Mouse (Mus musculus): ENCODE data around the gene Clstn2. TPM values are rescaled to one million over a fixed set of nuclear protein-coding genes. Genes with fewer than 3 reads are reported as not detected.

Clstn2 gene
- polyA plus RNA-seq, 1 experiment from 2014 or later, result 1.4 TPM

DNA sequence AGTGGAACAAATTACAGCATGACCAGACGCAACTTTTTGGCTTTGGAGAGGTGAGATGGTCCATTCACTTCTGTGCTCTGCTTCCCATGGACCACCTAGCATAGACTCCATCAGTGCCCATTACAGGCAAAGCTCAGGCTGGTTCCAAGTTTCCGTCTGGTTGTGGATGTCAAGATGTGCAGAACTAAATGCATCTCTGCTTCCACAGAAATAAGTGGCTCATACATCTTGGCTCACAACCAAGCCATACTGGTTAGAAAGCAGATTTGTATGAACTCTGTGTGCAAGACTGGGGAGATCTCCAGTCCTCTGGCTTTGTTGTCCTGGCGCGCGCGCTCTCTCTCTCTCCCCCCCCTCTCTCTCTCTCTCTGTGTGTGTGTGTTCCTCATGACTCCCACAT is 537.9 kb downstream of the Clstn2 start:
- no peaks in the 10 kb centered on the region for H3K9me3 ChIP-seq
- no peak for DNase-seq (ENCODE audit: low spot score)
- no peaks in the 10 kb centered on the region for H3K36me3 ChIP-seq
- H3K4me3 ChIP-seq, result no peak overlapping the region
- H3K27ac ChIP-seq, result no peak overlapping the region
- 95% methylated on average over 6 of the region's 6 CpGs for WGBS
- H3K27me3 ChIP-seq (ENCODE audit: insufficient read depth, poor library complexity, severe bottlenecking), result no peaks in the 10 kb centered on the region
- 0 out of 2 replicates have a peak, but pooled peaks cover 2% of the 10 kb centered on the region for H3K4me1 ChIP-seq (replicated peaks)

DNA sequence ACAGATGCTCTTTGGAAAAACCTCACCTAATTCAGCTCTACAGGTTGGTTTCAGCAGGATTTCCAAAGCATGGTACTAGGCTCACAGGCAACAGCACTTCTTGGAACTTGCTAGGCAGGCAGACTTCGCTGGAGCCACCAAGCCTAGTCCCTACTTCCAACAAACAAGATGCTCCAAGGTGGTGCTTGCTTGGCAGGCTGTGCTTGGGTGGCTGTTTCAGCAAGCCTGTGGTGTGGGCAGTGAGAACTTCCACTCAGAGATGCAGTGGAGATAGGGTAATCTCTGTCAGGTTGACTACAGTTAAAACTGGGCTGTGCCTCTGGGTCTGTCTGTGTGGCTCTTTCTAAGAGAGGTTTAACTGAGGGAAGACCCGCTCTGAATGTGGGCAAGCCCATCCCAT is 541.4 kb downstream of the Clstn2 start:
- Histone ChIP-seq H3K9me3 (no peaks in the 10 kb centered on the region), H3K4me1 (replicated peaks) (0 out of 2 replicates have a peak, but pooled peaks cover 2% of the 10 kb centered on the region), H3K27me3 (ENCODE audit: insufficient read depth, poor library complexity, severe bottlenecking) (no peaks in the 10 kb centered on the region), H3K36me3 (no peaks in the 10 kb centered on the region), H3K27ac (no peak overlapping the region), H3K4me3 (no peak overlapping the region)
- DNase-seq (ENCODE audit: low spot score), result no peak
- 83% methylated on average over 2 of the region's 2 CpGs for WGBS

DNA sequence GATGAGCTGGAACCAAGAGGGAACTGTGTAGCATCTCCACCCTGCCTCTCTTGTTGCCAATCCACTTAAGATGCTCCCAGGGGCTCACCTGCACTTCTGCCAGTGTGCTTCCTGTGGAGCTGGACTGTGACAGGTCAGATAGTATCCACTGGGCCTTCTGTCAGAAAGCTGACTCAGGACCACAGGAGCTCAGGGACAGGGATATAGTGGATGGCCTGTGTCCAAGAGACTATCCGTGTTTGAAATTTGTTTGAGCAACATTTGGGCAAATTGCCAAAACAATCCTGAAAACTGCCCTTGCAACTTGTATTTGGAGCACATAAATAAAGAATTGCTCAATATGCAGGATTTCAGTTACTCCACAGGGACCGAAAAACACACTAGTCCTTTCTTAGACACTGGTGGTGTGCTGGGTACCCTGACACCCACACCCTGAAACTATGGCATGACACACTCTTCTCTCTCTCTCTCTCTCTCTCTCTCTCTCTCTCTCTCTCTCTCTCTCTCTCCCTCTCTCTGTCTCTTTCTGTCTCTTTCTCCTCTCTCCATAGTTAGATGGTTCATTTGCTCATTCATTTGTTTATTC is 542.3 kb downstream of the Clstn2 start:
- 94% methylated on average over 2 of the region's 2 CpGs for WGBS
- Histone ChIP-seq H3K9me3 (no peaks in the 10 kb centered on the region), H3K36me3 (no peaks in the 10 kb centered on the region), H3K4me3 (no peak overlapping the region), H3K27ac (no peak overlapping the region), H3K4me1 (replicated peaks) (0 out of 2 replicates have a peak, but pooled peaks cover 2% of the 10 kb centered on the region), H3K27me3 (ENCODE audit: insufficient read depth, poor library complexity, severe bottlenecking) (no peaks in the 10 kb centered on the region)
- no peak for DNase-seq (ENCODE audit: low spot score)

DNA sequence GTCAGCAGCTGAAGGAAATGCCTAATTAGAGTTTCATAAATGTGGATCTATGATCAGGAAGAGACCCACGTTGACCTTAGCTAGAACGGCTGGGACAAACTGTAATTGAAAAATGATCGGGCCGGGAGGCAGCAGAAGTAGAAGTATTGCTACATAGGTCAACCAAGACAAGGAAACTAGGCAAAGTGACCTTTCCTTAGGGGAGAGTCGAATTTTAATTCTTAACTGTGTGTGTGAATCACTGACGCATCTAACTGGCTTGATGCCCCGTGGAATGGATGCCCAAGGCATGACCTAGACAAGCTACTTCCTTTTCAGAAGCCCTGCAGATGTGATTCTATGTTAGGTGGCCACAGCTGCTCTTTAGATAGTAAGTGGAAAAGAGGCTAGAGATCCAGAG is 546.2 kb downstream of the Clstn2 start:
- H3K4me1 ChIP-seq (replicated peaks), result no peaks in the 10 kb centered on the region
- no peaks in the 10 kb centered on the region for H3K9me3 ChIP-seq
- no peak for DNase-seq (ENCODE audit: low spot score)
- 86% methylated on average over 7 of the region's 7 CpGs for WGBS
- H3K36me3 ChIP-seq, result no peaks in the 10 kb centered on the region
- no peak overlapping the region for H3K27ac ChIP-seq
- H3K27me3 ChIP-seq (ENCODE audit: insufficient read depth, poor library complexity, severe bottlenecking), result no peaks in the 10 kb centered on the region
- no peak overlapping the region for H3K4me3 ChIP-seq

DNA sequence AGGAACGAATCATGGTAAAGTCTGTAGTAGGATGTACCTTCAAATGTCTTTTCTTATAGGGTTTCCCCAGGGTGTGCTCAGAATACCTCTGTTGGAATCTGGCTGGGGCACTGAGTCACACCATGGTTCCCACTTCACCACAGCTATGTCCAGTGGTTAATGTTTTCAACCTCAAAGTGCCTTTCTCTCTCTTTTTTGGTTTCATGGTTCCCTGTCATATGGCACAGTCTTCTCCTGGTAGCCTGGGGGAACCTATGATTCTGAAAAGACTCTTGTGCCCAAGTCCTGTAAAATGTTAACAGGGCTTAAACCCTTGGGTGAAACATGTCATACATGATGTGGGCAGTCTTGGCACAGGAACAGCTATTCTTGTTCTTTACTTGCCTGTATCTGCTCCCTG is 551.8 kb downstream of the Clstn2 start:
- Histone ChIP-seq H3K27ac (no peak overlapping the region), H3K9me3 (no peaks in the 10 kb centered on the region)
- 83% methylated on average over 1 of the region's 1 CpGs for WGBS

DNA sequence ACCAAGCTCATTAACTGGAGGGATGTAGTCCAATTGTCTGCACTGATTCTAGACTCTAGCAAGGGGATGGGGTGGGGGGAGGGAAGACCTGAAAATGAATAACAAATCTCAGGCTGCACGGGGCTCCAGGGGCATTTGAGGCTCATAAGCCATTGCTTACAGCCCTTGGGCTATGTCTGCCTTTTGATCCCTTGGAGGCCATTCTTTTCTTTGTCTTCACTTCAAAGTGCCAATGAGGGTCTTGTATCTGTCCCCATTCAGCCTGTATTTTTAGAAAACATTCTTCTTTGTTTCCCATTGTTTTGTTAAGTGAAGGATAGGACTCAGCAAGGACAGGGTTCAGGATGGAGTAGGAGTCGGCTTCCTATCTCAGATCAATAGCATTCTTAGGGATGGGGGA is 556.0 kb downstream of the Clstn2 start:
- H3K9me3 ChIP-seq, result no peaks in the 10 kb centered on the region
- 21% methylated on average over 2 of the region's 2 CpGs for WGBS
- H3K4me3 ChIP-seq, result no peak overlapping the region
- H3K27ac ChIP-seq, result no peak overlapping the region
- no peak for DNase-seq (ENCODE audit: low spot score)
- H3K27me3 ChIP-seq (ENCODE audit: insufficient read depth, poor library complexity, severe bottlenecking), result no peaks in the 10 kb centered on the region
- no peaks in the 10 kb centered on the region for H3K36me3 ChIP-seq
- peaks cover 11% of the 10 kb centered on the region; the same call in 1 of the 2 replicates for H3K4me1 ChIP-seq (replicated peaks)

More for the DNA sequence above, 551.8 kb downstream of the Clstn2 start:
- Histone ChIP-seq H3K36me3 (no peaks in the 10 kb centered on the region), H3K4me1 (replicated peaks) (peaks cover 11% of the 10 kb centered on the region; the same call in 1 of the 2 replicates), H3K27me3 (ENCODE audit: insufficient read depth, poor library complexity, severe bottlenecking) (no peaks in the 10 kb centered on the region), H3K4me3 (no peak overlapping the region)
- no peak for DNase-seq (ENCODE audit: low spot score)

DNA sequence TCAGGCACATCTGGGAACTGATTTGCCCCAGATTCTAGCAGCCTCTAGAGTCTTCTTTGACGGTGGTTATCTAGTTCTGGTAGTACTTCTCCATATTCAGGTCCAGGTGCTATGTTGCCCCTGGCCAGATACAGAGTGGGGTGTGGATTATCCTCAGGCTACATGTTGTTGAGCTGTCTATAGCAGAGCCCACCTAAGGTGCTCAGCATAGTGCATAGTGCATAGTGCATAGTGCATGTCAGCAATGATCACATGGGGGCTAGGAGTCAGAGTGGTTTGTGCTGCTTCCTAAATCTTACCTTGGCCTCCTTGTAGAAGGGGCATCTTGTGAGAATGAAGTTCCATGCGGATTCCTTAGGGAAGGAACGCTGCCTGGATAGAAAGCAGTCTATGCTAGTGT is 556.5 kb downstream of the Clstn2 start:
- no peaks in the 10 kb centered on the region for H3K9me3 ChIP-seq
- no peaks in the 10 kb centered on the region for H3K36me3 ChIP-seq
- H3K4me3 ChIP-seq, result no peak overlapping the region
- H3K27me3 ChIP-seq (ENCODE audit: insufficient read depth, poor library complexity, severe bottlenecking), result no peaks in the 10 kb centered on the region
- H3K27ac ChIP-seq, result no peak overlapping the region
- H3K4me1 ChIP-seq (replicated peaks), result peaks cover 11% of the 10 kb centered on the region; the same call in 1 of the 2 replicates
- no peak for DNase-seq (ENCODE audit: low spot score)
- WGBS, result 84% methylated on average over 3 of the region's 3 CpGs

DNA sequence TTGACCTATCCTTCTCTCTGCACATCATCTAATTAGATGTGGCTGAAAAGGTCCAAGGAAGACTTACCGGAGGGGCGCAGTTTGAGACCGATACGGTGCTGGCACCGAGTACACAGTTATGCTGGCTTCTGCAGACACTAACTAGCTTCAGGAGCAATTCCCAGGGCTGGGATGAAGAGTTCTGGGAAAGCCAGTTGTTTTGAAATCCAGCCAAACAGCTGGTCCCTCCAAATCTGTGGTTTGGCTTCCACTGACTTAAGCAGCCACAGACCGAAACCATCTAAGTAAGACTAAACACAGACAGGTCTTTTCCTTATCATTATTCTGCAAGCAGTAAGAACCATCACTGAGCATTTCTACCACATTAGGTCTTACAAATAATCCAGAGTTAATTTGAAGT is 558.1 kb downstream of the Clstn2 start:
- 93% methylated on average over 6 of the region's 6 CpGs for WGBS
- Histone ChIP-seq H3K27ac (no peak overlapping the region), H3K4me3 (no peak overlapping the region), H3K4me1 (replicated peaks) (peaks cover 11% of the 10 kb centered on the region; the same call in 1 of the 2 replicates), H3K27me3 (ENCODE audit: insufficient read depth, poor library complexity, severe bottlenecking) (no peaks in the 10 kb centered on the region), H3K9me3 (no peaks in the 10 kb centered on the region), H3K36me3 (no peaks in the 10 kb centered on the region)
- no peak for DNase-seq (ENCODE audit: low spot score)

DNA sequence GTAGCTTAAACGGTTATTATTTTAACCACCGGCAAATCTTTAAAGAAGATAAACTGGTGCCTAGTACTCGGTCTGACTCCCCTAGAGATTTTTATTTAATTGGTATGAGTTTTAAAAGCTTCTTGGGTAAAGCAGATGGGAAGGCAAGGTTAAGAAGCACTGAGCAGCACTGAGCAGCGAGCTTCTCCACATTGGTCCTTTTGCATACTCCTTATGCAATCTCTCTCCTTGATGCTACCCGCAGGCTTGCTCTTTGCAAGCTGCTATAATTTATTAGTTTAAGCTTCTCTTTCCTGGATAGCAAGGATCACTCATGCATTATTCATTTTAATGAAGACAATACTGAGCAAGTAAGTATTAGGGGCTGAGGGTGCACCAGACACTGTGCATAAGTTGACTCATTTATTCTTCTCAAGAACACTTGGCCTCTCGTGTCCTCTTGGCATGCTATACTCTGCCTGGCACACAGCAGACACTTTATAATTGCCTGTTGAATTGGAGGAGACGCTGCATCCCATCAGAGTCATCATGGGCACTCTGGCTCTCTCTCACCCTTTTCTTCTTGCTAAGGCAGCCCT is 561.9 kb downstream of the Clstn2 start:
- H3K36me3 ChIP-seq, result no peaks in the 10 kb centered on the region
- no peaks in the 10 kb centered on the region for H3K4me1 ChIP-seq (replicated peaks)
- no peak for DNase-seq (ENCODE audit: low spot score)
- no peaks in the 10 kb centered on the region for H3K27me3 ChIP-seq (ENCODE audit: insufficient read depth, poor library complexity, severe bottlenecking)
- H3K4me3 ChIP-seq, result no peak overlapping the region
- WGBS, result 84% methylated on average over 7 of the region's 7 CpGs
- H3K9me3 ChIP-seq, result no peaks in the 10 kb centered on the region
- no peak overlapping the region for H3K27ac ChIP-seq

DNA sequence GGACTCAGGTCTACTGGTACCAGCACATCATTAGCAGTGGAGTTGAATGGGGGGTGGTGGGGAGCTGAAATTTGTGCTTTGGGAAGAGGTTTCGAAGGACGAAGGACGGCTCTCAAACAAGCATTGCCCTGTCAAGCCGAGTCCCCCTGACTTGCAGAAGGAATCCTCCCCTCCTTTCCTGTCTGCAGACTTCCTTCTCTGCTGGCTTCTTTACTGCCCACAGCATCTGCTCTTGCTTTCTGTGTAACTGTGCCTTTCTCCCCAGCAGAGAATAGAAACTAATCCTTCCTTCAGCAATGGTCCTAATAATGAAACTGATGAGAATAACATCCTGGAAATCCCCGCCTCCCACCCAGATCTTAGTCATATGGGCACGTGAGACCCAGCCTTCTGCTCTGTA is 572.5 kb downstream of the Clstn2 start:
- DNase-seq (ENCODE audit: low spot score), result no peak
- no peaks in the 10 kb centered on the region for H3K9me3 ChIP-seq
- no peak overlapping the region for H3K27ac ChIP-seq
- no peaks in the 10 kb centered on the region for H3K36me3 ChIP-seq
- H3K4me1 ChIP-seq (replicated peaks), result no peaks in the 10 kb centered on the region
- whole genome bisulfite sequencing, result 79% methylated on average over 6 of the region's 6 CpGs
- no peaks in the 10 kb centered on the region for H3K27me3 ChIP-seq (ENCODE audit: insufficient read depth, poor library complexity, severe bottlenecking)
- H3K4me3 ChIP-seq, result no peak overlapping the region

DNA sequence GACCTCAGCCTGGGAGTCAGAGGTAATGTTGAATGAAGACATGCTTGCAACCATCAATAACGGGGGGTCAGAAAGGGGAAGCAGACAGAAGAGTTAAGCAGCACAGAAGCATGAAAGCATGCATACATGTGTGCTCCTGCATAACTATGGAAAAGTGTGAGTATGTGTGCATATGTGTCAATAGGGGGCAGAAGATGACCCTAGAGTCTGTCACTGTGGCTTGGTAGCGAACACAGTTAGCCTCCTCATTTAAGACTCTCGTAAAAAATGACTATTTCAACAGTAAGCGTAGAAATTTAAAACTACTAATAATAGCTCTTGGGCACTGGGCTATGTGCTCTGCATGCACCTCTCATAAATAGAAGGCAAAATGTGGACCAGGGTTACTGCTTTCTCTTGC is 573.2 kb downstream of the Clstn2 start:
- WGBS, result 82% methylated on average over 4 of the region's 4 CpGs
- no peaks in the 10 kb centered on the region for H3K9me3 ChIP-seq
- no peak overlapping the region for H3K27ac ChIP-seq
- no peaks in the 10 kb centered on the region for H3K4me1 ChIP-seq (replicated peaks)
- H3K4me3 ChIP-seq, result no peak overlapping the region
- DNase-seq (ENCODE audit: low spot score), result no peak
- no peaks in the 10 kb centered on the region for H3K27me3 ChIP-seq (ENCODE audit: insufficient read depth, poor library complexity, severe bottlenecking)
- no peaks in the 10 kb centered on the region for H3K36me3 ChIP-seq

DNA sequence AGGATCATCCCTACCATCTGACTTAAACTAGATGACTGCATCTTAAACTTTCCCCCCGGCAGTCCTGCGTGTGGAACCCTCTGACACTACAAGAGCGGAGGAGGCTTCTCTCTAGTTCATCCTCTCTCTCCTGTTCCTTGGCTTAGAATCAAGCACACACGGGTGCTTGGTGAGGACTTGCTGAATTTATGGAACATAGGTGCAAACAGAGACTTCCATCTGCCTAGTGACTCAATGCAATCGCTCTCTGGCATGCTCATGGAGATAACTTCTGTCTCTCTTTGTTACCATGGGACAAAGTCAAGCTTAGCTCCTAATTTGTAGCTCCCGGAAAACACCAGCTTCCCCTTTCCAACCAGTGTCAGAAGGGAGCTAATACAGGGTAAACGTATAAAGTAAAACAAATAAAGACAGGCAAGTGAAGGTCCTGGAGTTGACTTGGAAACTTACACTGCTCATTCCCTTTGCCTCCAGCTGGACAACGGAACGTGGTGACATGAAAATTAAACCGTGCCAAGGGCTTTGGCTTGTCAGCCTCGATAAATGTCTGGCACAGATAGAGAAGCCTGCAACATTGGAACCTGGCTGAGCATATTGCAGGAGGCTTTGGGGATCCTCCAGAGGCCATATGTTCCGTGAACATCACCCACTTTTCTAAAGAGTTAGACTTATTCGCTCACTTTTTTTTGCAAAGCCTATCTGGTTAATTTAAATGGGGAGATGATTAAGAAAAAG is 583.5 kb downstream of the Clstn2 start:
- Histone ChIP-seq H3K4me3 (no peak overlapping the region), H3K27me3 (ENCODE audit: insufficient read depth, poor library complexity, severe bottlenecking) (no peaks in the 10 kb centered on the region), H3K9me3 (no peaks in the 10 kb centered on the region), H3K4me1 (replicated peaks) (peaks cover 6% of the 10 kb centered on the region; the same call in 1 of the 2 replicates), H3K36me3 (no peaks in the 10 kb centered on the region), H3K27ac (no peak overlapping the region)
- 90% methylated on average over 13 of the region's 13 CpGs for WGBS
- DNase-seq (ENCODE audit: low spot score), result no peak

DNA sequence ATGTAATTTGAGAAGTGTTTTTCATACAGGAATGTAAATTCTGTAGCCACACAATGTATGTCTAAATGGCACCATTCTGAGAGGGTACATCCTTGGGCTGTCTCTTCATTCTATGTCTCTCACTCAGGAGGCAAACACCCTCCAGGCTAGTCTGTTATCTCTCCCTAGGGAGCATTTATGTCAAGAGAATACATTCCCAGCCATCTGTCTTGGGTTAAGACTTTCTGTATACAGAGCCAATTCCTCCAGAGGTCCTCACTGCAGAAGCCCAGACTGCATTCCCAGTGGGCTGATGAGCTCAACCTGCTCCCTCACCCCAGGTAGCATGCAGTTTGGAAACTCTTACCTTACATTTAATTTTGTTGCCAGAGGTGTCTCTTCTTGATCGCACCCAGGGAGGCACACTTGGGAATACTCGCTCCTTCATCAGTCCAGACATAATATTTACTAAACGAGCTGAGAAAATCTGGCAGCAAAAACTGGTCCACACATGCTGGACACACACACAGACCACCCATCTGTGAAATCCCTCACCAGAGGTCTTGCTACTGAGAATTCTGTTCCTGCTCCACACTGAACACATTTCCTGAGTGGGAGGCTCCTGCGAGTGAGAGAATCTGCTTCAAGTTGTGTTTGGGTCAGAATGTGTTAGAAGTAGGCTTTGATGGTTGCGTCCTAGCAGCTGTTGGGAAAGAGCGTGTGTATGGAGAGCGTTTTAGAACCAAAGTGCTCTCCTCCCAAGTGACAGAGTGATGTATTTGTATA is 592.9 kb downstream of the Clstn2 start:
- DNase-seq (ENCODE audit: low spot score), result no peak
- H3K27ac ChIP-seq, result no peak overlapping the region
- 71% methylated on average over 7 of the region's 7 CpGs for WGBS
- no peaks in the 10 kb centered on the region for H3K27me3 ChIP-seq (ENCODE audit: insufficient read depth, poor library complexity, severe bottlenecking)
- no peak overlapping the region for H3K4me3 ChIP-seq
- no peaks in the 10 kb centered on the region for H3K9me3 ChIP-seq
- peaks cover 12% of the 10 kb centered on the region for H3K4me1 ChIP-seq (replicated peaks)
- H3K36me3 ChIP-seq, result no peaks in the 10 kb centered on the region
